Mouse (Mus musculus) intestine, embryonic 16.5 days (tissue): ENCODE measurements around the gene Ypel4. TPM values are rescaled to one million over a fixed set of nuclear protein-coding genes. Genes with fewer than 3 reads are reported as not detected.

ENCODE experiments used
- ATAC-seq: fragments of 200-750 bp; cut with Nextera tagmentation; 2 replicates; pipeline ENCODE4 v1.8.0; 2017; ENCODE audit warnings: moderate TSS enrichment, moderate library complexity
- H3K27ac ChIP-seq: fragments of 300-500 bp; sonication (generic); 2 replicates; pipeline ENCODE4 v1.5.1; 2014; ENCODE audit warnings: mild to moderate bottlenecking, low read length
- H3K27me3 ChIP-seq: fragments of 300-500 bp; sonication (generic); replicated peaks from 2 replicates; pipeline ENCODE4 v1.6.1; 2014; ENCODE audit warnings: low read length, control low read depth, mixed read lengths; ENCODE audit not compliant: control insufficient read depth, insufficient read depth
- H3K36me3 ChIP-seq: fragments of 300-500 bp; sonication (generic); 2 replicates; pipeline ENCODE4 v1.6.1; 2014; ENCODE audit warnings: low read length, control low read depth; ENCODE audit not compliant: control insufficient read depth, insufficient read depth
- H3K4me1 ChIP-seq: fragments of 300-500 bp; sonication (generic); 2 replicates; pipeline ENCODE4 v1.6.1; 2014; ENCODE audit warnings: low read length, control low read depth, mixed read lengths; ENCODE audit not compliant: control insufficient read depth, insufficient read depth
- H3K4me2 ChIP-seq: fragments of 300-500 bp; sonication (generic); 2 replicates; pipeline ENCODE4 v1.6.1; 2014; ENCODE audit warnings: low read depth, low read length, control low read depth
- H3K4me3 ChIP-seq: fragments of 300-500 bp; sonication (generic); 2 replicates; pipeline ENCODE4 v1.5.1; 2014; ENCODE audit warnings: mild to moderate bottlenecking, low read length
- H3K9ac ChIP-seq: fragments of 300-500 bp; sonication (generic); 2 replicates; pipeline ENCODE4 v1.6.1; 2014; ENCODE audit warnings: low read depth, low read length
- H3K9me3 ChIP-seq: fragments of 300-500 bp; sonication (generic); 2 replicates; pipeline ENCODE4 v1.6.1; 2016; ENCODE audit warnings: low read length, control low read depth; ENCODE audit not compliant: control insufficient read depth
- WGBS: fragments of 180-500 bp; shearing (Covaris S2); extraction: QIAGEN DNeasy Blood & Tissue Kit; methylation state at CpG from one replicate; pipeline ENCODE4 v1.1.7; 2014; 5-methylcytosine and 5-hydroxymethylcytosine counted together
- microRNA counts: library from miRNA; unstranded; fragments of <30 nt; microRNA quantifications from one replicate; lab custom pipeline; 2016
- microRNA-seq: library from miRNA; unstranded; fragments of <30 nt; microRNA quantifications from one replicate; pipeline ENCODE4, GENCODE M21; 2016
- polyA plus RNA-seq: library from polyadenylated mRNA; unstranded; fragments of >200 nt; fragmentation: Nextera tagmentation; extraction: Ambion mirVana; gene quantifications from 2 replicates; pipeline ENCODE4 v1.2.1, GENCODE M21; 2015

Ypel4 gene
- polyA plus RNA-seq, 1 experiment from 2014 or later = 6.0 TPM

DNA sequence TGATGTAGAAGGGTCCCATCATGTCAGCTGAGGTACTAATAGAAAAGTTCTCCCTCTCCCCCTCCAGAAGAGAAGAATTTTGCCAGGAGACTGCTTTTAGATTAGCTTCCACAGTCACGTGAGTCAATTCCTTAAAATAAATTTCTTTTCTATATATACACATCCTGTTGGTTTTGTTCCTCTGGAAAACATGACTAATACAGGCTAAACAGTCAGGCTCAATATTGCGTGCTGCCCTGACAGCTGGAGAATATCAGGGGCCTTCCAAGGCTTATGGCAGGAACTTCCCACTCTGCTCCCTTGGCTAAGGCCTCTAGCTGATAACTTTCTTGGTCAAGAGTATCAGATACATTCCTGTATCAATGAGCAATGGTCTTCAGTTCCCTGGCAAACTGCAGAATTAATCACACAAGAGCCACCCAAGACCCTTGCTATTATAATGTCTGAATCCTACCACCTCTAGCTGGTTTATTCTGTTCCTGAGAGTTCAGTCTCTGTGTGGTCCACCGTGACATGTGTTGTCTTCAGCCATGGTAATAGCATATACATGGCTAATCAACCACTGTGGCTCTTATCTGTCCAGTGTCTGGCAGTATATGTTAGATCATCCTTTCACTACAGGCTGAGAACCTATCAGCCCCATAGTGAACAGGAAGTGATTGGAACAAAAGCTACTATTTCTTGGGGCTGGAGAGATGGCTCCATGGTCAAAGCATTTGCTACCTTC, 50.1 kb downstream of the Ypel4 start:
- H3K4me3 ChIP-seq = no peak overlapping the region
- H3K27ac ChIP-seq = peak overlapping the region; percentile 73
- no peaks in the 10 kb centered on the region for H3K27me3 ChIP-seq
- H3K9ac ChIP-seq = no peak overlapping the region
- H3K36me3 ChIP-seq = no peaks in the 10 kb centered on the region
- no peaks in the 10 kb centered on the region for H3K9me3 ChIP-seq
- 50% methylated on average over 3 of the region's 3 CpGs for WGBS
- ATAC-seq = peak; percentile 81
- H3K4me1 ChIP-seq = peaks cover 7% of the 10 kb centered on the region; the same call in 1 of the 2 replicates
- H3K4me2 ChIP-seq = no peak overlapping the region

MicroRNAs encoded within 50 kb of the gene (microRNA counts, 519-probe panel; counts per million panel counts)
- 4,461 counts per million, percentile 100 among the panel's probes with 10 or more counts for microRNA mmu-miR-130a (lab: Ali Mortazavi, UCI)

Small RNA genes lying within 50 kb of the gene (microRNA-seq; reads per million reads assigned to microRNA genes)
- gene Mir130a = 26,479 reads per million, percentile 98 among the genes with 10 or more reads in this experiment

Other genes starting within 250 kb of the Ypel4 start
- gene Ctnnd1, start 83.3 kb upstream of the Ypel4 start, polyA plus RNA-seq = 57.2 and 64.1 TPM in 2 replicates
- 0.07 and 0.12 TPM in 2 replicates for gene Btbd18, start 75.0 kb upstream of the Ypel4 start, polyA plus RNA-seq
- 184 and 206 TPM in 2 replicates for gene Selenoh, start 63.3 kb upstream of the Ypel4 start, polyA plus RNA-seq
- gene Gm28635, start 56.0 kb upstream of the Ypel4 start, polyA plus RNA-seq = not detected in 2 replicates
- 29.0 and 31.6 TPM in 2 replicates for gene Med19, start 55.7 kb upstream of the Ypel4 start, polyA plus RNA-seq
- 151 and 163 TPM in 2 replicates for gene Tmx2, start 54.9 kb upstream of the Ypel4 start, polyA plus RNA-seq
- gene Zdhhc5, start 18.9 kb upstream of the Ypel4 start, polyA plus RNA-seq = 18.3 and 23.4 TPM in 2 replicates
- gene Clp1, start 6.7 kb upstream of the Ypel4 start, polyA plus RNA-seq = 28.3 and 28.4 TPM in 2 replicates
- 5.1 and 5.4 TPM in 2 replicates for gene Gm19426, start 9.6 kb downstream of the Ypel4 start, polyA plus RNA-seq
- 62.5 and 62.6 TPM in 2 replicates for gene Serping1, start 41.4 kb downstream of the Ypel4 start, polyA plus RNA-seq
- 47.5 and 49.9 TPM in 2 replicates for gene Ube2l6, start 64.8 kb downstream of the Ypel4 start, polyA plus RNA-seq
- gene Smtnl1, start 88.6 kb downstream of the Ypel4 start, polyA plus RNA-seq = 0.10 and 0.17 TPM in 2 replicates
- 59.7 and 61.5 TPM in 2 replicates for gene Timm10, start 92.9 kb downstream of the Ypel4 start, polyA plus RNA-seq
- gene Slc43a1, start 104.8 kb downstream of the Ypel4 start, polyA plus RNA-seq = 12.8 and 14.6 TPM in 2 replicates
- gene Rtn4rl2, start 152.7 kb downstream of the Ypel4 start, polyA plus RNA-seq = 0.57 and 0.61 TPM in 2 replicates
- gene Slc43a3, start 202.5 kb downstream of the Ypel4 start, polyA plus RNA-seq = 43.7 and 47.7 TPM in 2 replicates
- gene Prg2, start 246.4 kb downstream of the Ypel4 start, polyA plus RNA-seq = 1.0 TPM in 1 of 2 replicates, not detected in the other